Mouse (Mus musculus) telencephalon, adult 2 months (tissue): ENCODE results near the gene Klc1.
"Not testable (repeated sequence)": the region's sequence is repeated elsewhere in the genome, so short reads cannot be mapped to it uniquely, and the experiment has no call there.

Source experiments
- DNase-seq: peaks from one replicate; pipeline ENCODE4 v3.0.0-alpha.2; 2011; ENCODE audit warnings: low read depth, low spot score

The Klc1 gene

DNA sequence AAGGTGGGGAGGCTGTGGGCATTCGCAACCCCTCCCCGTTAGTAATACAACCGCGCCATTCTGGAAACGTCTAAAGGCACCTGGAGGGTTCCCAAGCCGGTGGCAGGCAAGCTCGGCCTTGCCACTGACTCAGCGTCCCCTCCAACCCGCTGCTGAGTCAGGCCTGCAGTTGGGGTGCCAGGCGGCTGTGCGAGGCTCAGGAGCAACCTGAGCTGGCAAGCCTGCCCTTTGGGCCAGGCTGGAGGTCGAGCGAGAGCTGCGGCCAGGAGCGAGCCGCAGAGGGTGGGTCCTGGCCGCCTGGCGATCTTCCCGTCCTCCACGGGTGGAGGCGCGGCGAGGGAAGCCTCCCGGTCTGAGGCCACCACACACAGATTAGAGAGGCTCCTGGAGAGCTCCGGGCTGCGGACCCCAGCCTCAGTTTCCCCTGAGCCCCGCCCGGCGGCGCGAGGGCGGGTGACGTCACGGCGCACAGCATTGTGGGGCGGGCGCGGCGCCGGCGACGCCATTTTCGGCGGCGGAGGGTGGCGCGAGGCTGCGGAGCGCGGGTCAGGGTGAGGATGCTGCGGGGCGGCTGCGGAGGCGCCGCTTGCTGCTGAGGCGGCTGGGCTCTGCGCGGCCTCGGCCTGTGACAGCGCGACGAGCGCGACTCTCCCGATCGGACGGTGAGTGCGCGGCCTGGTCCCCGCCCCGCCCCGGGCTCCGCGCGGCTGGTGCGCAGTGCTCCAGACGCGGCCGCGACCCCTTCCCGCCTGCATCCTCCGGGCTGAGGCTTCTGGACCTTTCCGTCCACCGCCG is at the start of gene Klc1:
Gene Klc1 (plus strand): TSS at position 469 of the 795 bp plus-strand sequence.
- DNase-seq: no peak

DNA sequence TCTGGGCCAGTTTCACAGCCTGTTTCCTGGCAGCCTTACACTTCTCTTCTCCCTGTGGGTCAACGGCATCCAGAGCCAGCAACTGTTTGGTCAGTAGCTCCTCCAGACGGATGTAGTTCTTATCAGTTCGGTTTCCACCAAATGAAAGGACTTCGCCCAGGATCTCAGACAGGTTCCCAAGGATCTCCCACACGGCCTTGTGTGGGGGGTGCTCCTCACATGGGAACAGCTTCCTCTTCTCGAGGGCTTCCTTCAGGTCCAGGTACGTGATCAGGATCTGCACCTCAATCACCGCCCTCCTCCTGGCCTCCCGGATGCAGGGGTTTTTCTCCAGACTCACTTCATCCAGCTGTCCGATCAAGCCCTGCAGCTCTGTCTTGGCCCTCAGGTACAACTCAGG is 48.6 kb upstream of the Klc1 start:
- DNase-seq: no peak

DNA sequence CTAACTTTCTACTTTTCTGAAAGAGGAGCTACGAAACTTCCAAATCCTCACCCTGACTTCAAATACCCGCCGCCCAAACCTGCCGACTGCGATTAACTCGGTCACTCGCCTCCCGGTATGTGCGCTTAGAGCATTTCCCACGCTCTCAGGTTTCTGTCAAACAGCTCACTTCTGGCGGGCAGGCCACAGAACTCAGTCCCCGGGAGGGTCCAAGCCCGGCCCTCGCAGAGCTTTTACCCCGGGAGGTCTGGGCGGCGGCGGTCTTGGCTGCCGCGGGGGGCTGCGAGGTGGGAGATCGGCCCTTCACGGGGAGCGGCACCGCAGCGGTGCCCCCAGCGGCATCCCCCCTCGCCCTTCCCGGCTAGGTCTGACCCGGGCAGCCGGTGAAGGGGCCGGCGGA is 46.2 kb upstream of the Klc1 start:
- no peak for DNase-seq

DNA sequence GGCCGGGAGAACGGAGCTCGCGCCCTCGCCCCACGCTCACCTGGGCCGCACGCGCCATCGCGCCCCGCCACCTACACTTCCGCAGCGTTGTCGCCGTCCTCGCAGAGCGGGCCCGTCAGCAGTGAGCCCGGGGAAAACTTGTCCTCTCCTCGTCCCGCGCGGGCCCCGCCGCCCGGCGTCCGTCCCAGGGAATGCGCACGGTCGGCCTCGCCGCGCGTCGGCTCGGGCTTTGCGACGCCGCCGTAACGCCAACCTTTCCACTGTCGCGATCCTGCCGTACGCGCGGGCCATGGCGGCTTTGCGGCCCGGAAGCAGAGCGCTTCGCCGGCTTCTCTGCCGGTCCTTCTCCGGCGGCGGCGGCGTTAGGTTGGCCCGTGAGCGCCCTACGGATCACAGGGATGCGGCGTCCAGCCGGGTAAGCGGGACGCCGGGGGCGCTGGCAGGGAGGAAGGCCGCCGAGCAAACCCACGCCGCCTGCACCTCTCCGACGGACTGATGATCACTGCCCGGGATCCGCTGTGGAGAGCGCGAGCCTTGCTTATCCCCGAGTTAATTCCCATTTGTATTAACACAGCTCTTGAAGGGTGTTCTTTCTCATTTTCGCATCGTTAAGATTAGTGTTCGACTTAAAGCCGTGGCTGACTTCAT is 45.5 kb upstream of the Klc1 start, which contains the start of the genes Bag5 and Apopt1:
Gene Bag5 (minus strand): TSS at position 254 of the 648 bp plus-strand sequence.
Gene Apopt1 (plus strand): TSS at position 258 of the 648 bp plus-strand sequence.
- peak; percentile 76 for DNase-seq

DNA sequence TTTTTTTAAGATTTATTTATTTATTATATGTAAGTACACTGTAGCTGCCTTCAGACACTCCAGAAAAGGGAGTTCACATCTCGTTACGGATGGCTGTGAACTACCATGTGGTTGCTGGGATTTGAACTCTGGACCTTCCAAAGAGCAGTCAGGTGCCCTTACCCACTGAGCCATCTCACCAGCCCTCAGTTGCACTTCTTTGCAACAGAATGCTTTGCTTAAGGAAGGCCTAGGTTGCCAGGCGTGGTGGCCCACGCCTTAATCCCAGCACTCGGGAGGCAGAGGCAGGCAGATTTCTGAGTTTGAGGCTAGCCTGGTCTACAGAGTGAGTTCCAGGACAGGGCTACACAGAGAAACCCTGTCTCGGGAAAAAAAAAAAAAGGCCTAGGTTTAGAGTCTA is 44.8 kb upstream of the Klc1 start:
- not testable (repeated sequence) for DNase-seq

DNA sequence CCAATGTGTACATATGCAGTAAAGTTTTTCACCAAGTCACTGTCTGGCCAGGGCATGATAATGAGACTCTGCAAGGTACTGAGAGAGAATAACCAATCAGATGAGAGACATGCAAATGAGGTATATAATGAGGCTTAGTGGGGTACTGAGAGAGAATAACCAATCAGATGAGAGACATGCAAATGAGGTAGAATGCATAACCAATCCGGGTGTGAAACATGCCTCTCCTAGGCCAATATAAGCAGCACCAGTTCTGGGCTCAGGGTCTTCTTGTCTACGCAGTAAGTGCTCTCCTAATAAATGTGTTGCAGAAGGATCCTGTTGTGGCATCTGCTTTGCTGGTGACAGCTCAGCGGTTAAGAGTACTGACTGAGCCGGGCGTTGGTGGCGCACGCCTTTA is 42.1 kb upstream of the Klc1 start:
- DNase-seq: no peak

DNA sequence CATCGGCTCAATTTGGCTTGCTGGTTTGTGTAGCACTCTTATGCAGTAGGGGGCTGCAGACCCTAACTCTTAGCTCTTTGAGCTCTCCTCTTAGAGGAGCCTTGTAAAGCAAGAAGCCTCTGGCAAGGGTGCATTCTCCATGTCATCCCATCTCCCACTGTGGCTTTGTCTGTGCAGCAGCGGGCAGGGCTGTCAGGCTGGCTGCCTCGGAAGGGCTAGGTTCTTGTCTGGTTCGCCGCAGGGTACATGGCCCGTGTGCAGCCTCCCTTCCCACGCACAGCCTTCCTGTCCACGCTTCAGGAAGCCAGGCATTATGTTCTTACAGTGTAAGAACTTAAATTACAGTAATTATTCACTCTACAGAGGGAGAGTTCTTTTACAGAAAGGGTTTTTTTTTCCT is 40.0 kb upstream of the Klc1 start:
- DNase-seq: no peak

- no peak for DNase-seq
Measured at GRCm38 (mm10) chr12:111720222-111720621, 38.4 kb upstream of the Klc1 start.

- no peak for DNase-seq
Measured at GRCm38 (mm10) chr12:111722654-111723053, 36.0 kb upstream of the Klc1 start.

DNA sequence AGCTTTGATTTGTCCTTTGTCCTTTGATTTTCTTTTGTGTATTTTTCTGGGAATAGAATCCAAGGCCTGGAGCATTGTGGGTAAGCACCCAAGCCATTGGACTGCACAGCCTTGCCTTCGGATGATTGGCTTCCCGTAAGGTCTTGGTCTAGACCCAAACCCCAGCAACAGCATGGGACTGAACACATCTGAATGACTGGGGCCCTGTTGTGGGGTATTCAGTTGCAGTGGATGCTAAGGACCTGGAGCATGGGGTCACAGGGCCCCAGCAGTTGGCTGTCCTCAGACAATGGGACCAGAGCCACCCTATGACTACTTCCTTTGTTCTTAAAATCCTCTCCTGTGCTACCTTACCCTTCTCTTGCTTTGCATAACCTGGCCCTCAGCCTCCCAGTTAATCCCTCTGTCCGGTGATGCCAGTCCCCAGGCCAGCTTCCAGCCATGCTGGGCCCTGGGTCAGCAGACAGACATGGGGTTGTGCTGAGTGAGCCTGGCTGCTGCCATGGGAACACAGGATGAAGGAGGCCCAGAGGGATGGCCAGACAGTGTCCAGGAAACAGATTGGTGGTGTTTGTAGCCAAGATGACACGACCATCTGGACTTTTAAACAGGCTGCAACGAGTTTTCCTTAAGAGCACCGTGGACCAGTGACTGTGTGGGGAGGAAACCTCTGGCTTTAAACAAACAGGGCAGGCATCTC is 33.9 kb upstream of the Klc1 start:
- DNase-seq: no peak

DNA sequence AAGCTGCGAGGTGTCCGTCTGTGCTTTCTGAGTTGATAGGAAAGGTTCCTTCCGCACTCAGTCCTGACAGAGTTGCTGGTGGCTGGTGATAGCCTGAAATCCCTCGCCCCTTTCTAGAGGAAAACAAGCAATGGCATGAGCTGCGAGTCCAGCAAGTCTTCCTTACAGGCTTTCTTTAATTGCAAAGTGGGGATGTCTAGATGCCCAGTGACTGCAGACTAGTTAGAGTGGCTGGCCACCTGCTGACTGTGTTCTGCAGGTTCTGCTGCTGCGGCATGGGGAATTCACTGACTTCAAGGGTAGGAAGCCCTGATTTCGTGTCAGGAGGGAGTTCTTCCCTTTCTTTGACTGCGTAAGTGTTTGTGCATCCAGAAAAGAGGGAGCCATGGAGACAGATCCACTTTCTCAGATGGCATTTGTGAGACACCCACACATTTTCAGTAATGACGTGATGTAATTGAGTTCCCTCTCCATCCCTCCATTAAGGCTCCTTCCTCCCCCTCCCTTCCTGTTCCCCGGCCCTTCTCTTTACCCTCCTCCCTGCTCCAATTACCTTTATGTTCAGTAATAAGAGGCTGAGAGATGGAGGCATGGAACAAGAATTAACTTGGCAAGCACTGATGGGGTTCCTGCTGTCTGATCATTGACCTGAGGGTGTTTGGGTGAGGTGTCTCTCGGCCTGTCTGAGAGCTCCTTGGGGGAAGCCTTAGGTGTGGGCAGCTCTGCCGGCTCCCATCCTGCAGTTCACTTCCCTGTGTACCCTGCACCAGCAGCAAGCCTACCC is 33.1 kb upstream of the Klc1 start:
- DNase-seq: peak; percentile 92

DNA sequence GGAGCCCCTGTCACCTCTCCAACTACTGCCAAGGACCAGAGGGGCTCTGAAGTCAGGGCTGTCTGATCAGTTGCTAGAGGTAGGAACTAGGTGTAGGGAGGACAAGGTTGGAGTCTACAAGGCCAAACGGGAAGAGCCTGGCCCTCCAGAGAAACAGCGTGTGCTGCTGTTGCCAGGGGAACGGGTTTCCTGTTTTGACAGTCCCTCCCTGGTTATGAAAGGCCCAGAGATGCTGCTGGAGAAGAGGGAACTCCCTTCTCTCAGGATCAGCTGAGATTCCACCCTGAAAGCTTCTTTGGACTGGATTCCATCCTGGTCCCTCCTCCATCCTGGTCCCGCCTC is 32.6 kb upstream of the Klc1 start:
- DNase-seq: peak; percentile 79

GRCm38 (mm10) chr12:111727956-111728355 is 30.7 kb upstream of the Klc1 start:
- DNase-seq: no peak

DNA sequence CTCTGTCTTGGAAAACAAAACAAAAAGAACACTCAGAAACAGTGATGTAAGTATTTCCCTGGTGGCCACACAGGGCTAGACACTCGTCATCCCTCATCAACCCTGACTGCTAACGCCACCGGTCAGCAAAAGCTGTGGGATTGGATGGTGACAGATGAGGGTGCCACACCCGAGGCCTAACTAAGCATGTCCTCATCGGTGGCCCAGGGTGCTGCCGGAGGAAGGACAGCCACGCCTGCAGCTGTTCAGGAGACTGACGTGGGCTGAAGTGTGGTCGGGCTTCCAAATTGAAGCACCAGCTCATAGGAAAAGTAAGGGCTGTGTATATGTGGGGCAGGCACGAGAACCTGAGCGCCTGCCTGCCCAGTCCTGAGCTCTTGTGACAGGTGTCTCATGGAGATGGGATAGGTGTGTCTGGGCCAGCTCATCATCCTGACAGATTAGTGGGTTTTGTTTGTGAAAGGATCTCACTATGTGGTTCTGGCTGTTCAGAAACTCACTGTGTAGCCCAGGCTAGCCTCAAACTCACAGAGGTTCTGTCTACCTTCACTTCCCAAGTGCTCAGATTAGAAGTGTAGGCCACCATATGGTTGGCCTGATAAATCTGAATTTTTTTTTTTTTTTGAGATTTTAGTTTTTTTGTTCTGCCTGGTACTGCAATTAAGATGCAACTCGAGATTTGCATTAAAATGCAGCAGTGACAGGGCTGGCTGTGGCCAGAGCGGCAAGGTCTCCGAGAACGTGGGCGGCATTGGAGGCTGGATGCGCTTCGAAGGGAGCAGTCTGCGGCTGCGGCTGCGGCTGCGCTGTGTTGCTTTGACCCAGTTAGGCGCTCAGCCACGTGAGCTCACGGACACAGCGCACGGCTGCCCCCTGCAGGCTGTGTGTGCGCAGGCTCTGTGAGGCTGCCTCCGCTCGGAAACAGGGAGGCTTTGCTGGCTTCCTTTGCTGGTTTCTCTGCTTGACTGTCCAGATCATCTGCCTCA is 26.5 kb upstream of the Klc1 start:
- peak; percentile 82 for DNase-seq

DNA sequence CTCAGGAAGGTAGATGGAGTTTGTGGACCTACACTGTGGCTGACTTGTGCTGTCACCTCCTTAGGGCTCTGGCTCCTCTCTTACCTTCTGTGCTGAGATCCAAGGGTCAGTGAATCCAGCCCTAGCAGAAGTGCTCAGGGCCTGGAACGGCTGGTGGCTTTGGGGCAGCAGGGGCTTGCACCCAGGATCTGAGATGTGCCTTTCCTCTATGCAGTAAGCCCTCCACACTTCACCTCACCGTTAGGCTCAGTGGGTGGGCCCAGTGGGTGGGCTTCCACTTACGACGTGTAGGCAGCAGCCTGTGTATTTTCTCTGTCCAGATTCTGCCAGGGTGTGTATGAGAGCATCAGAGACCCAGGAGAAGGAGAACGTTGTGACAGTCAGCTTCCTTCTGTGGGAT is 25.7 kb upstream of the Klc1 start:
- DNase-seq: no peak

- DNase-seq: no peak
Measured at GRCm38 (mm10) chr12:111734912-111735311, 23.7 kb upstream of the Klc1 start.

- DNase-seq: not testable (repeated sequence)
Measured at GRCm38 (mm10) chr12:111736676-111737075, 22.0 kb upstream of the Klc1 start.

DNA sequence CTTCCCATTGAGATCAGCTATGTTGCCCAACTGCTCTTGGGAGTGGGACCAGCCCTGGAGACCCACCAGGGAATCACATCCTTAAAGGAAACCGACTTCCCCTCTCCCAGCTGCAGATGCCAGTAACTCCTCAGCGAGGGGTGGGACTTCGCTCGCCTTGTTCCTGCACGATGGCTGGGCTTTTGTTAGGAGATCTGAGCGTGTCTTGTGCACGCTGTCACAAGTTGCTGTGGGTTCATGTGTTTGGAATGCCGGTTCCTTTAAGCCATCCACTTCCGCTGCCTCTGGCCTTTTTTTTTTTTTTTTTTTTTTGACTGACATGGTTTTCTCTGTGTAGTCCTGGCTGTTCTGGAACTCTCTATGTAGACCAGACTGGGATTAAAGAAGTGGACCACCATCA is 21.3 kb upstream of the Klc1 start:
- DNase-seq: no peak

GRCm38 (mm10) chr12:111738754-111739153 is 19.9 kb upstream of the Klc1 start:
- no peak for DNase-seq

- DNase-seq: no peak
Measured at GRCm38 (mm10) chr12:111741338-111741737, 17.3 kb upstream of the Klc1 start.

DNA sequence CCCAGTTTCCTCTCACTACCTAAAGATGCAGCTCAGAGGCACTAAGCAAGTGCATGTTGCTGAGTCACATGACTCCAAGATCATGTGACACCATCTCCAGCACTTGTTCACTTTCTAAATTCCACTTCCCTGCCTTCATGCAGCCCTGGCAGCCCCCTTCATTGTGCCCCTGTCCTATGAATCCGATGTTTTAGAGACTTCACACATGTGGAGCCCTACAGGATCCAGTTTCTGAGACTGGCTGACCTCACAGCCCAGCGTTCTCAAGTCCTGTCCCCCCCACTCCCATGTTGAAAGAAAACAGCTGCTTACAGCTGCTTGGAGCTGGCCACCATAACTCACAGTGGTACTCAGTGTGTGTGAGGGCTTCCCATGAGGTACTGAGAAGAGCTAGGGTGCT is 15.2 kb upstream of the Klc1 start:
- no peak for DNase-seq
